Mouse (Mus musculus) limb, embryonic 14.5 days (tissue): ENCODE results near the gene Oas1d. TPM values are rescaled to one million over a fixed set of nuclear protein-coding genes. Genes with fewer than 3 reads are reported as not detected.
"Not testable (repeated sequence)": the region's sequence is repeated elsewhere in the genome, so short reads cannot be mapped to it uniquely, and the experiment has no call there.

Experiments used
- ATAC-seq: fragments of 200-750 bp; cut with Nextera tagmentation; 2 replicates; pipeline ENCODE4 v1.8.0; 2017; ENCODE audit warnings: low read depth, moderate number of reproducible peaks, moderate TSS enrichment; ENCODE audit not compliant: low FRiP score
- DNase-seq: peaks from one replicate; pipeline ENCODE4 v3.0.0-alpha.2; 2015; ENCODE audit warnings: low spot score
- H3K27ac ChIP-seq: fragments of 300-500 bp; sonication (generic); replicated peaks from 2 replicates; pipeline ENCODE4 v1.5.1; 2014; ENCODE audit warnings: low read depth, mild to moderate bottlenecking, low read length, moderate library complexity, mixed read lengths
- H3K27me3 ChIP-seq: fragments of 300-500 bp; sonication (generic); 2 replicates; pipeline ENCODE4 v1.6.1; 2014; ENCODE audit warnings: low read length, mixed read lengths; ENCODE audit not compliant: control insufficient read depth, insufficient read depth
- H3K36me3 ChIP-seq: fragments of 300-500 bp; sonication (generic); 2 replicates; pipeline ENCODE4 v1.6.1; 2014; ENCODE audit warnings: mild to moderate bottlenecking, low read length, moderate library complexity, mixed read lengths; ENCODE audit not compliant: control insufficient read depth, insufficient read depth
- H3K4me1 ChIP-seq: fragments of 300-500 bp; sonication (generic); 2 replicates; pipeline ENCODE4 v1.6.1; 2014; ENCODE audit warnings: antibody characterized with exemption, low read length, mixed read lengths; ENCODE audit not compliant: control insufficient read depth, insufficient read depth
- H3K4me2 ChIP-seq: fragments of 300-500 bp; sonication (generic); replicated peaks from 2 replicates; pipeline ENCODE4 v1.6.1; 2014; ENCODE audit warnings: low read depth, mild to moderate bottlenecking, low read length, moderate library complexity; ENCODE audit not compliant: severe bottlenecking
- H3K4me3 ChIP-seq: fragments of 300-500 bp; sonication (generic); replicated peaks from 2 replicates; pipeline ENCODE4 v1.5.1; 2014; ENCODE audit warnings: low read length
- H3K9ac ChIP-seq: fragments of 300-500 bp; sonication (generic); 2 replicates; pipeline ENCODE4 v1.6.1; 2014; ENCODE audit warnings: mild to moderate bottlenecking, low read depth, low read length, moderate library complexity; ENCODE audit not compliant: severe bottlenecking
- H3K9me3 ChIP-seq: fragments of 300-500 bp; sonication (generic); 2 replicates; pipeline ENCODE4 v1.6.1; 2016; ENCODE audit warnings: low read length; ENCODE audit not compliant: control insufficient read depth
- POLR2A ChIP-seq: fragments of 200-500 bp; IDR thresholded peaks from 2 replicates; pipeline ENCODE4 v1.8.0; 2012; ENCODE audit warnings: inconsistent platforms, mild to moderate bottlenecking, moderate library complexity, borderline replicate concordance; ENCODE audit not compliant: insufficient read depth, insufficient read length; ENCODE audit errors: extremely low read depth
- WGBS: fragments of 180-500 bp; shearing (Covaris S2); extraction: QIAGEN DNeasy Blood & Tissue Kit; methylation state at CpG from one replicate; pipeline ENCODE4 v1.1.7; 2014; 5-methylcytosine and 5-hydroxymethylcytosine counted together
- polyA plus RNA-seq, 2 experiments: library from polyadenylated mRNA; depleted of rRNA in 1 of 2; stranded (reverse) in 1 of 2; unstranded in 1 of 2; fragments of >200 nt; fragmentation: Nextera tagmentation in 1 of 2; extraction: Ambion mirVana in 1 of 2; gene quantifications; 2 replicates each; pipeline versions ENCODE4 v1.2.1 to v1.2.3; 2012 to 2014

Gene Oas1d
- polyA plus RNA-seq, 2 experiments: not detected

- Histone ChIP-seq H3K9me3 (no peaks in the 10 kb centered on the region), H3K27me3 (no peaks in the 10 kb centered on the region), H3K4me2 (no peak overlapping the region), H3K4me1 (no peaks in the 10 kb centered on the region), H3K36me3 (no peaks in the 10 kb centered on the region), H3K4me3 (no peak overlapping the region), H3K27ac (no peak overlapping the region), H3K9ac (no peak overlapping the region)
- no peak for ATAC-seq
- DNase-seq: no peak
- WGBS: 75% methylated on average over 3 of the region's 3 CpGs
- no peak for TF ChIP-seq POLR2A
Observed at GRCm38 (mm10) chr5:120920296-120920695, 6.0 kb downstream of the Oas1d start.

GRCm38 (mm10) chr5:120923969-120924368, 9.6 kb downstream of the Oas1d start:
- DNase-seq (no peak), ATAC-seq (no peak)
- H3K27ac ChIP-seq: no peak overlapping the region
- no peak overlapping the region for H3K9ac ChIP-seq
- no peak for TF ChIP-seq POLR2A
- no peak overlapping the region for H3K4me3 ChIP-seq
- H3K36me3 ChIP-seq: no peaks in the 10 kb centered on the region
- no peaks in the 10 kb centered on the region for H3K9me3 ChIP-seq
- H3K4me2 ChIP-seq: no peak overlapping the region
- H3K4me1 ChIP-seq: no peaks in the 10 kb centered on the region
- no peaks in the 10 kb centered on the region for H3K27me3 ChIP-seq
- WGBS: 77% methylated on average over 4 of the region's 4 CpGs

DNA sequence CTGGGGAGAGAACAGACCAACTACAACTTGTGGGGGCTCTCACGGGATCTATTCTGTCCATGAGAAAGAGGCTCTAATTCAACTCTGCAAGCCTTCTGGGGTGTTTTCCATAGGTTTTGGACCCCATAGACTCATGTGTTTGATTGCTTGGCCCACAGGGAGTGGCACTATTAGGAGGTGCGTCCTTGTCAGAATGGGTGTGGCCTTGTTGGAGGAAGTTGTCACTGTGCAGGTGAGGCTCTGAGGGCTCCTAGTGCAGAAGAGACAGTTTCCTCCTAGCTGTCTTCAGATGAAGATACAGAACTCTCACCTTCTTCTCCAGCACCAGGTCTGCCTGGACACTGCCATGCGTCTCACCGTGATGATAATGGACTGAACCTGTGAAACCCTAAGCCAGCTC, 10.2 kb downstream of the Oas1d start:
- not testable (repeated sequence) for H3K4me3 ChIP-seq, ATAC-seq, H3K36me3 ChIP-seq, H3K4me1 ChIP-seq, H3K27ac ChIP-seq, H3K9me3 ChIP-seq, DNase-seq, H3K9ac ChIP-seq, H3K27me3 ChIP-seq, H3K4me2 ChIP-seq
- 70% methylated on average over 4 of the region's 4 CpGs for WGBS

GRCm38 (mm10) chr5:120926311-120926710, 12.0 kb downstream of the Oas1d start:
- not testable (repeated sequence) for H3K4me1 ChIP-seq, ATAC-seq, H3K4me2 ChIP-seq, H3K27me3 ChIP-seq, DNase-seq, H3K36me3 ChIP-seq, H3K27ac ChIP-seq, H3K9me3 ChIP-seq, H3K4me3 ChIP-seq, H3K9ac ChIP-seq
- 57% methylated on average over 2 of the region's 2 CpGs for WGBS

DNA sequence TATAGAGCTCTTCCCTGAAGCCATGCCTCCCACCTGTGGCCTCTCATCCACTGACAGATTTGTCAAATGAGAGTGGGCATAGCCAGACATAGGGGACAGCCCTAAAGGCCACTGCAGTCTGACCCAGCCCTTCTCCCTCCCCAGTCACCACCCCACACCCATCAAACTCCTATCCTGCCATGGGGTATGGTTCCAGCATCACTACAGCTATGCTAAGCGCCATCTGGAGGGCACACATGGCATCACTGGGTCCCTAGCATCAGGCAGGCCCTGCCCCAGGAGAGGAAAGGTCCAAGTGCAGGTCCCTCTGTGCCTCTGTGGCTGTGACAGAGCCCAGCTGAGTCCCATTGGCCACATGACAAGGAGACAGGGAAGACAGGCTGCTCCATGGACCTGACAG, 12.7 kb downstream of the Oas1d start:
- ATAC-seq (no peak), DNase-seq (no peak)
- H3K4me3 ChIP-seq: no peak overlapping the region
- no peaks in the 10 kb centered on the region for H3K36me3 ChIP-seq
- H3K4me1 ChIP-seq: no peaks in the 10 kb centered on the region
- H3K9ac ChIP-seq: no peak overlapping the region
- no peak overlapping the region for H3K27ac ChIP-seq
- WGBS: 0% methylated on average over 1 of the region's 1 CpGs
- no peak overlapping the region for H3K4me2 ChIP-seq
- no peaks in the 10 kb centered on the region for H3K27me3 ChIP-seq
- TF ChIP-seq POLR2A: no peak
- no peaks in the 10 kb centered on the region for H3K9me3 ChIP-seq

GRCm38 (mm10) chr5:120933966-120934365, 19.6 kb downstream of the Oas1d start:
- no peaks in the 10 kb centered on the region for H3K36me3 ChIP-seq
- no peak overlapping the region for H3K9ac ChIP-seq
- no peaks in the 10 kb centered on the region for H3K27me3 ChIP-seq
- ATAC-seq (no peak), DNase-seq (no peak)
- H3K4me3 ChIP-seq: no peak overlapping the region
- no peaks in the 10 kb centered on the region for H3K4me1 ChIP-seq
- no peak overlapping the region for H3K4me2 ChIP-seq
- TF ChIP-seq POLR2A: no peak
- H3K9me3 ChIP-seq: no peaks in the 10 kb centered on the region
- H3K27ac ChIP-seq: no peak overlapping the region
- 9% methylated on average over 5 of the region's 5 CpGs for WGBS
